Mouse (Mus musculus) thymus, postnatal 14 days (tissue): ENCODE results near the gene A830031A19Rik.

Source experiments
- DNase-seq: peaks from one replicate; pipeline ENCODE4 v3.0.0; 2021

Gene A830031A19Rik

DNA sequence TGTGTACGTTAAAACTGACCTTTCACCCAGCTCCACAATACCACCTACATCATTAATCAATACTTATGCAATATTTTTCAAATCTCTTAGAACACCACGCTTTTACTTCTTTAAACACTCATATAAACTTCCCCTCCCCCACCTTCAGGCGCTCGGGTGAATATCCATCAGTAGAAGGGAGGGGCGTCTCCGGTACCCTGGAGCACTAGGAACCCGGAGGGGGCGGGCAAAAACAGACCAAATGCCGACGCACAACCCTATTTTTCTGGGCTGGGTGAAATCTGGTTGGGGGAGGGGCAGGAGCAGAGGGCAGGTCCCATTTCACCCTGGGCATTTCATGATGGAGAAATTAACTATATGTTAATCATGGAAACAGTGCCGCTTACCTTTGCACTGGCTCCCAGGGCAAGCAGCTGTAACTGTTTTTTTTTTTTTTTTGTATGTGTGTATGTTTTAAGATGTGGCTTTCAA is at the start of gene A830031A19Rik:
A830031A19Rik (minus strand) TSS at position 421 of the 471 bp plus-strand sequence.
- DNase-seq: peak; percentile 19

DNA sequence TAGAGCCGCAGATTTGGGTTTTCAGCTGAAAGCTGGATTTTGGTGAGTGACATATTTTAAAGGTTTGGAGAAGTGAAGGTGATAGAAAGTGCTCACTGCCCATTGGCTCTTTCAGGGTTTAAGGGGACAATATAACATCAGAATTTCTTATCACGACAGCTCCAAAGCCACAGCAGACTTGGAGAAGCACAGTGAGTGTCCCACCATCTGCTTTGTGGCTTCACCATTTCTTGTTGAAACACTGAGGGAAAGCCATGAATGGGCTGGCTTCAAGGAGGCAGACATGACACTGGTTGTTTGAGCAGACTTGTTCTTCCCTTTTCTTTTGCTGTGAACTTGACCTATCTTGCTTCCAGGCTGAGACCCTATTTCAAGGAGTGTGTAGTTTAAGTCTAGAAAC is 49.1 kb upstream of the A830031A19Rik start:
- DNase-seq: no peak

DNA sequence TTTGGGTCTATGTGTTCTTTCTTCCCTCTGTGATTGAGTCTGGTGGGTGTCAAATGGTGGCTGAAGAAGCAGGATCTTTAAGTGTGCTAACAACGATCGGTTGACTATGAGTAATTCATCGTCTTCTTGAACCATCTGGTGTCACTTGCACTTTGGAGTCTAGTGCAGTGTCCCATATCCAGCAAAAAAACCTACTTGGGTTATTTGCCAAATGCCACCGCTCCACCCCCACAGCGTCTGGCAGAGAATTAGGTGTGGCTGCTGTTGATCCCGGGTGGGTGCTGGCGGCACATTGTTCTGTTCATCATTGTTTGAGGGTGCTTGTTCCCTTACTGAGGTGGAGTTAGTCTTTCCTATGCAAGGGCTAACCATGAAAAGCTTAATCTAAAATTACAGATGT is 48.0 kb upstream of the A830031A19Rik start:
- DNase-seq: no peak

DNA sequence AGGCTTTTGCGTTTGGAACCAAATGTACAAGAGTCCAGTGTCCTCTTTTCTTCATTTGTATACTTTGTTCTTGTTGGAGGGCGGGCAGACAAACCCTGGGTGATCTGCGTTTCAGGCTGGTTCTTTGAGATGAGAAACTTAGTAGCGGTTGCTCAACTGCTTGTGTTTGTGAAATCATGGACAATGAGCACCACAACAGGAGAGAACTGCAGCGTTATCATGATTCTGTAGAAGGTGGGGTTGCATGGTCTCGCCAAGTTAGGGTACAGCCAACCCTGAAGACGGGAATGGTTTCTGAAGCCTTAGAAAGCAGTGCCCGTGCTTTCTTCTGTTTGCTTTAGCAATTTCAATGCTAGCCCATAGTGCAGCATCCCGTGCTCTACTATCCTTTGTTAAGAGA is 46.3 kb upstream of the A830031A19Rik start:
- no peak for DNase-seq

DNA sequence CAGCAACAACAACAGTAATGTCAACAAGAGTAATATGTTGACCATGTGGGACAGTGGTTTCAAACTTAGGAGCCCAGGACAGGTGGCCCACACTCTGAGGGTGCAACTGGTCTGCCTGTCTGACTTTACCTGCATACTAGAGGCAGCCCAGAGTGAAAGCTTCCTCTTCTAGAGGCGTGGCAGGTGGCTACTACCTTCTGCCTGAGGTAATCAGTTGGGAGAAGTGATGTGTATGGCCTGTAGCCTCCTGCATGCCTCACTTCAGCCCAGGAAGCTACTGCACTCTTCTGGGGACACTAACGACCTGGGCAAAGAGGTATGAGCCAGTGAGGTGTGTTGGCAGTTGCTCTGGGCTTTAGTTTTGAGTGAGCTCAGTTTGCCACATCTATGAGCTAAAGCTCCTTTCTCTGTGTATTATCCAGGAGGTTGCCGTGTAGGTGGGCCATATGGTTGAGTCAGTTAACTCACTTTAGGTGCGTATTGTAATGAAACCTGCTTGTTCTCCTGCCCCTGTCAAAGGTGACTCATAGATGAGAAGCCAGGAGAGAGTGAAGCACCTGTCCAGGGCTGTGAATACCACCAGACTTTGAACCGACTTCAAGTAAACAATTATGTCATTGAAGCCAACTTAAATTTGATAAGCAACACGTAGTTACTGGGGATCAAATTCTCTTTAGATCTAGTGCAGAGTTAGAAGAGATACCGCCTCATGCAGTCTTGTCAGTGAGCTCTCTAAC is 41.9 kb upstream of the A830031A19Rik start:
- no peak for DNase-seq

DNA sequence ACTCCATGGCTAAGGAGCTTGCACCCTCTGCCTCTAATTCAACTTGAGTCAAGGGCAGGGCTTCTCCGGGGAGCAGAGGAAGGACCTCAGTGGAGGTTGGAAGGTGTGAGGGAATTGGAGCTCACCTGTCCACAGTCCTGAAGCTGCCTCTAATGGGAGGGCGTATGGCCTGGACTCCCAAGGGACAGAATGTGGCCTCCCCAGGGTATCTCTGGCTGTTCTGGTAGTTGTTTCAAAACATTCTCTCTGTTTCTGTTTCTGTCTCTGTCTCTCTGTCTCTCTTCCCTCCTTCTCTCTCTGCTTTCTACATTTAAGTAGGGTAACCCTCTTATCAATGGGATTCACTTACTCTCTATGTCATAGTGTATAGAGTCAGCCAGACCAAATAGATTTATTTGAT is 41.2 kb upstream of the A830031A19Rik start:
- no peak for DNase-seq

DNA sequence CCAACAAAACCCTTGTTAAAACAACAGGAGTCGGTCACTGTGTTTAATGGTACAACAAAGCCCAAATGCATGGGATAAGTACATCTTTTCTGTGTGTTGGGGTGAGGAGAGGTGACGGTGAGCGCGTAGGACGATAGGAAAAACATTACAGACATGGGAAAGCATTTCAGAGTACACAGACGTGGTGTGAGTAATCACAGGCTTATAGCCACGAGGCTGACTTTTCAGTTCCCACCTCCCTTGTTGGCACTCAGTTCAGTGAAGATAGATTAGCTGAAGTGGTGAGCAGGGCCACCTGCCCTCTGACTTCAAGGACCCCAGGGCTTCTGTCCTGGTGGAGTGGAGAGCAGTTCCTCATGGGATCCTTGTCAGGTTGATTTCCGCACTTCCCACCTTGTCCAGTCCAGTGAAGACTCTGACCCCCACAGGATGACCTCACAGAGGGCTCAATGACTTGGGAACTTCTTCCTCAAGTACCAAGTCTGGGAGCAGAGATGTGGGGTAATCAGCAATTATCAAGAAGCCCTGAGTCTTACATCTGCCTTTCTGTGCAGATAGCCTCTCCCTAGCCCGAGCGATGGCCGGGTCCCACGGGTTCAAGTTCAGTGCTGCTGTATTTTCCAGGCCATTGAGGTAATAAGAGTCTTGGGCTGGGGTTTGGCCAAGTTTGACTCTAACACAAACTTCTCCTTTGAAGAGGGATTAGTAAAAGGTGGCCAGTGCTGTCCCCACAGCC is 40.3 kb upstream of the A830031A19Rik start:
- DNase-seq: no peak

DNA sequence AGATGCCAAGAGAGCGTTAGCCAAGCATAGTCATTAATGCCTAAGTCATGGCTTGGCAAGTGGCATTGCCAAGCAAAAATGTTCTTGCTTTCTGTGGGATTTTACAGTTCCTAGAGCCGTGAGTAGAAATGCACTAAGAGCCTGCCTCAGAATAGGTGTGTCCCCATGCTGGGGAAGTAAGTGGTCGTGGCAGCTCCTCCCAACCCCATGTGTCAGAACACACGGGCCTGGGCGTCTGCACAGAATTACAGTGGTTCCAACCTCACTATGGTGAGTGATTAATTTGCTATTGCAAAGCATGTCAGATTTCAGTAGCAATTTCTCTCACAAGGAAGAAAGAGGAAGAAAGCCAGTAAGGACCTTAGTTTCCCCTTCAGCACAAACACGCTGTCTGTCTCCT is 36.9 kb upstream of the A830031A19Rik start:
- DNase-seq: no peak

DNA sequence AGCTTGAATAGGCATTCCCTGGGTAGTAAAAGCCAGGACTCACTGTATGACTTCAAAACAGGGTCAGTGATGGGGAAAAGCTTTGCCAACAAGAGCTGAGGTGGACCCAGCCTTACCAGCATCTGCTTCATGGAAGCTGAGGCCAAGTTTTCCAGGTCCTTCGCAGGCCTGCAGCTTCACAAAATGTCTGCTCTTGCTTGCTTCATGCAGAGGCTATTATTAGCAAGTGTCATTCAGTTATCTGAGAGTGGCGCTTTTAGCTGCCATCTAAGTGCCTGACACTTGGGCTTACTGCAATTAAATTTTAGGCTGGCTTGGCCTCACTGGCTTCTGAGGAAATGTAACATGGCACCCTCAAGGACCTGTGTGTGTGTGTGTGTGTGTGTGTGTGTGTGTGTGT is 35.3 kb upstream of the A830031A19Rik start:
- no peak for DNase-seq

DNA sequence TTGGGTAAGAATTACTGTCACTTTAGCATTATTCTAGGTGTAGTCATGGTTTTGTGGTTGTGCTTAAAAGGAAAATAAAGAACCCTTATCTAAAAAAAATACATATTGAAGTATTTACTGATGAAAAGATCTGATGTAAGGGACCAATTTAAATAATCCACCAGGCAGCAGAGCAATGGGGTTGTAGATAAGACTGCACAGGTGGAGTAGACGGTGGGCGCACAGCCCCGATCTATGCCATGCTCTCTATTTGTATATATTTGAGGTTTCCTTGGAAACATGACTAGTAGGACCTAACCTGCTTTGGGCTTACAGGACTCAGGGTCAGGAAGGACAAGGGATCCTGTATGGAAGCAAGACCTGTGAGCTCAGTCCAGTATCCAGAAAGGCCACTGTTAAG is 34.5 kb upstream of the A830031A19Rik start:
- no peak for DNase-seq

DNA sequence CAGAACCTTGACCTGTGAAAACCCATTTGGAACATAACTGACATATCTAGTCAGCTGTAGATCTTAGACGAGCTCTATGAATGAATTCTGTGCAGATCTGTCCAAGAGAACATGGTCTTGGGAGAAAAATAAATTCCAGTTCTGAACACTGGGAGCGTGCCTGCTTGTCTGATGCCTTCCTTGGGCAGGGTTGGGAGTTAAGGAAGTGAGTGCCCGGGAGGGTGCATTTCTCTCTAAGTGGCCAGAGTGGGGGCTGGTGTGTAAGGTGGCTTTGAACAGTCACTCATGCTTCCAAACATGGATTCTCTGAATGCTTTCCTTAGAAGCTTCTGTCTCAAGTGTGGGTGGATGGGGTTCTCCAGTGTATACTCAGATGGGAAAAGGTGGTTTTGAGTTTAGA is 34.1 kb upstream of the A830031A19Rik start:
- DNase-seq: no peak

DNA sequence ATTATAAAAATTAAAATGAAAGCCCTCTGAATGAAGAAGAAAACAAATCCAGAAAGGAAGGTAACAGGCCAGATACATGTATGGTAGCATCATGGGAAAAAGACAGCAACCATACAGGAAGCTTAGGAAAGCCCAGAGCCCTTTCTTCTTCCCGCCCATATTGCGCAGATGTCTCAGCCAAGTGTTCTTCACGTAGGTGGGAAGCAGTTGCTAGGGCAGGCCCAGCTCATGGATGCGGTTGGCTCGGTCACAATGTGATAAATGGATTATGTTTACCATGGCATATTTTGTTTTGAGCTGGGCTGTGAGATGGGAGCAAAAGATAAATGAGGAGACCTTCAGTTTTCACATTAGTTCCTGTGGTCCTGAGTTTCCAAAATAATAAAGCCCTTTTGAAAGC is 32.6 kb upstream of the A830031A19Rik start:
- no peak for DNase-seq

DNA sequence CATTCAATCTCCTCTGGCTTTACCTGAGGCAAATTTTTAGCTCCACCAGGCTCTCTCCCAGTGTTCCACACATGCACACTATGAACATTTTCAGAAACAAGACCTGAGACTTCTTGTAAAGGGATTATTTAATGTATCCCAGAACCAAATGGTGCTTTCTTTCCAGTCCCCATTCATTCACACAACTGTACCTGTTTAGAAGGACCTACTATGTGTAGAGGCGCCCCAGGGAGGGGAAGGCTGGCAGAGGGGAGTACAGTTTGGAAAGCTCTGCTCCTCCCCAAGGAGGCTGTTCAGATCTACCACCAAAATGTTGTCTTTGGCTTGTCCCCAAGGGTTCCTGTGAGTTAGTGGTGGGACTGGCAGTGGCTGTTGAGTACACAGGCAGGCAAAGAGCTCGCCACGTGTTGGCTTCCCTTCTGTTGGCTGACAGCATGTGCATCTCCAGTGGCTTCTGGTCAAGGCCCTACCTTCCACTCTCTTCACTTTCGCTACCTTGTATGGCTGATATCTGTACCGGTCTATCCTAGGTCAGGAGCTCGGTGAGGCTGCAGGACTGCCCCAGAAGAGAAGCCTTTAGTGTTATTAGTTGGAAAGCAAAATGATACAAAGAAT is 28.4 kb upstream of the A830031A19Rik start:
- DNase-seq: no peak

DNA sequence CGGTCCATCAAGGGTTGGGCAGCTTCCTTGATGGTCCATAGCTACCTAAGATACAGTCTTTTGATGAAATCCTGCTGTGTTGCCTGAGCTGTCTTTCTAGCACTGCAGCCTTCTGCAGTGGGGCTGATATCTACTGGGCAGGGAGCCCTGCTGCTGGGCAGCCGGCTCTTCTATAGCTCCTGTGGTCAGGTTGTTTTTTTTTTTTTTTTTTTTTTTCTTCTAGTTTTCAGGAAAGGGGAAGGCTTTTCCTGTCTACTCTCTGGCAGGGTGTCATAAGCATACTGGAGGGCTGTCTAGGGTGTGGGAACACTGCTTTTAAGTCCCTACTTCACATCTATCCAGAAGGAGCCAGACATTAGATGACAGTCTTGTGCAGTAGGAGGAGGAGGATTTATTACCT is 27.5 kb upstream of the A830031A19Rik start:
- DNase-seq: no peak

DNA sequence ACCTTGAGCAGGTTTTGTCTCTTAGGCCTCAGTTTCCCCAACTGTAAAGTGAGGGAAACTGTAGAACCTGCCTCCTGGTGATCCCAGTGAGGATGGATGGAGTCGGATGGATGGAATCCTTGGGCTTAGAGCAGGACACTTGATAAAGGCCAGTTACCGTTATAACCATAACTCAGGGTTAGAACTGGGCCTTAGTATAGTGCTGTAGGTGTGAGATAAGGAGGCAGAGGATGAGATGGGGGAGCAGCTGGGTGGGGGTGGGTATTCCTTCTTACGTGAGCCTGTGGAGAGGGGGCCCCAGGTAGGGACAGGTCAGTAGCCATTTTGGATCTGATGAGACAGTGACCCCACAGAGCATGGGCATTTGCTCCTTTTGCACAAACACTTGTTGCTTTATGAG is 26.8 kb upstream of the A830031A19Rik start:
- no peak for DNase-seq

DNA sequence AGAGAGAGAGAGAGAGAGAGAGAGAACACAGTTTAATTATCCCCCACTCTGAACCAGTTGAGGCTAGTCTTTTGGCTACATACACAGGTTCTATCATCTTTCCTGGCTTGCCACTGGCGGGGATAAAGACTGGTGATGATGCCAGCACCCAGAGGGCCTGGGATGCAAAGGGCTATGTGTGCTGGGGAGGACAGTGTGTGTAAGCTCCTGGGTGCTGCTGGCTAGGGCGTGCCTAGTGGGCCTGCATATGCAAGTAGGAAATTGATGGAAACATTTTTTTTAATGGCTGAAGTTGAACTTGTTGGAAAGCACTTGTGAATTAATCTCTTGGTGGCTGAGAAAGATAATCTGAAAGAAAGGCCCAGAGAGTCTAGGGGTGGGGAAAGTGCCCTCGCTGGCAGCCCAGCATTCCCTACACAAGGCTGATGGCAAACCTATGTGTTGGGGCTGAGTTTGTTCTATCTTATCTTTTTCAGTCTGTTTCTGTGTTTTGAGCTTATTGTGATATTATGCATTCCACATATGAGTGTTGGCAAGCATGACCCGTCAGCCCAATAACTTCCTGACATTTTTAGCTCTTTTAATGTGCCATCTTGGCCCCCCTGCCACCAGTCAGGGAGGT is 25.7 kb upstream of the A830031A19Rik start:
- DNase-seq: no peak

DNA sequence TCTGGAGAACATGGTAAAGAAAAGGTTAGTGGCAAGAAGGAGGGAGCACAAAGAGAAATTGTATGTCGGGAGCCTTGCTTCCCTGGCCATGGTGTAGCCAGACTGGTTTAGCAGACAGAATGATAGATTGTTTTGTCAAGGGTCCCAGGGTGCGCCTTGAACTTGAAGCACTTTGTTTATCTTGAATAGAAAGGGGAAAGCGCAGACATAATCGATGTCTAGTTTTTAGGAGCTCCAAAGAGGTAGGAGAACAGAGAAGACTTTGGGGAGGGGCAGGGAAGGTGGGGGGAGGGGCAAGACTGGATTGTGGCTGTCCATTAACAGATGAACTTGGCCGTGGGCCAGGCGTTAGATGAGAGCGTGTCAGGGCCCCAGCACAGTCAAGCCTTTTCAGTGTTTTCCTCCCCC is 25.0 kb upstream of the A830031A19Rik start:
- DNase-seq: no peak

DNA sequence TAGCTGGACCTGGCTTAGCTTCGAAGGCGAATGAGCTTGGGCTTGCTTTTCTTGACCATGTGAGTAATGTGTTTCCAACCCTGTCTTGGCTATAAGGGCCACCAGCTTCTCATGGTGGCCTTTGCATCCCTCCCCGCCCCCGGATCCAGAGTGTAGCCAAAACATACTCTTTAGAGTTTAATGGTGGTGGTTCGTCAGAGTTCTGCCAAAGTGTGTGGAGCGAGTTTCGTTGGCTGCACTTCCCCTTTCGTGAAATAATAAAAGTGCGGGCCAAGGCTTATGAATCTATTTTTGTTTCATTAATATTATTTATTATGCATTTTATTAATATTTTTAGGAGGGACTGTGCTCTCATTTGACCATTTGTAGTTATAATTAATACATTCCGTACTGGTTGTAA is 24.4 kb upstream of the A830031A19Rik start:
- no peak for DNase-seq

DNA sequence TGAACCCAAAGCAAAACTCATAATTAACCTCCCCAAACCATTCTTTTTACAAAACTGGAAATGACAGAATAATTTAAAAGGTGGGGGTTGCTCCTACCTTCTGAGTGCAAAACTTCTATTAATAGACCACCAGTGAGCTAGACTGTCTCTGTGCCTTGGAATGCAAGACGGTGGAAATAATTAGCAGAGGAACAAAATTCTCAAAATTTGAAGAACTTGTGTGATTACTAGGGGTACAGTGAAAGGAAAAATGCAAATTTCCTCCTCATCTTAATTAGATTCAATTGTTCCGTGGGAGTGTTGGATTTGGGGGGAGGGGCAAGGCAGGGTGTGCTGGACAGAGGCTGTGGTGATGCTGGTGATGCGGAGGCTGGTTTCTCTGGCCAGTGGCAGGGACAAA is 23.8 kb upstream of the A830031A19Rik start:
- DNase-seq: no peak

DNA sequence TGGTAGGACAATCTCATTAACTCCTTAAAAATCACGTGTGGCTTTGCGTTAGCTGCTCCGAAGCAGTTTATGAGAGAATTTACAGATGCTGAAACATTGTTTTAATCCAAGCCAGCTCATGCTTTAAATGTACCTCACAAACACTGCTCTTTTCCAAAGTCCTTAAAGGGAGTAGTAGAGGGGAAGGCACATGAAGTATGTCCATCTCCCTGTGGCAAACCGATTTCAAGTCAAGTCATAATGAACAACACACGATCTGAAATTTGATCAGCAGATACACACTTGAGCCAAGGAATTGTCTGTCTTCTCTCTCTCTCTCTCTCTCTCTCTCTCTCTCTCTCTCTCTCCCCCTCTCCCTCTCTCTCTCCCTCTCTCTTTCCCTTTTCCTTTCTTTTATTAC is 23.2 kb upstream of the A830031A19Rik start:
- no peak for DNase-seq

DNA sequence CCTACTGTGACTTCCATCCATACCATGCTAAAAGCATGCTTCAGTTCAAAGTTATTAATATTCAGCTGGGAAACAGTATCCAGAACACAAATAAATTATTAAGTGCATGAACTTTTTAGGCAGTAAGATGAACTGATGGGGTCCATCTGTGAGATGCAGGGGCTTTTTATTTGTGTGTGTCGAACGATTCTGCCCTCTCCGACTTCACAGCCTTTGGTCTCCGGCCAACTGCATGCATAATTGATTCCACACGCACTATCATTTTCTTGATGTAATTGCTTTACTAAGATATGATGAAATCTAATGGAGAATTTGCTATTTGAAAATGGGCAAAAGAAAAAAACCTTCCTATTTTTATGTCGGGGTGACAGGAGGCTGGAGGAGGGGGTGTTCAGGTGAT is 22.2 kb upstream of the A830031A19Rik start:
- DNase-seq: no peak

DNA sequence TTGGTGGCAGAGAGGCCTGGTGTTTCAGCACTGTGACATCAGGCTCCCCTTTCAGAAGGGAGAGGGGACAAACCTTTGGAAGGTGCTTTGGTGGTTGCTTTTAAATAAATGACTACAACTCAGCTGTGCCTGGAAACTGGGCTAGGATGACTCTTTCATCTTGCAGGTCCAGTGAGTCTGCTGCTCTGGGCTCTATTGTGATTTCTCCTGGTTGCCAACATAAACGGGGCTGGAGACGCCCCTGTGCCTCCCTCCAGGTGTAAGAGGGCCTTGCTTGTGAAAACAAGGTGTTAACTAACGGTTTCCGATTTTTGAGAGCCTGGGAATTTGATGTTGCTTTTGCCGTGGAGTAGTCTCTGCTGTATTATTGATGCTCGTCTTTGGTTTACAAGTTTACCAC is 21.6 kb upstream of the A830031A19Rik start:
- DNase-seq: no peak

DNA sequence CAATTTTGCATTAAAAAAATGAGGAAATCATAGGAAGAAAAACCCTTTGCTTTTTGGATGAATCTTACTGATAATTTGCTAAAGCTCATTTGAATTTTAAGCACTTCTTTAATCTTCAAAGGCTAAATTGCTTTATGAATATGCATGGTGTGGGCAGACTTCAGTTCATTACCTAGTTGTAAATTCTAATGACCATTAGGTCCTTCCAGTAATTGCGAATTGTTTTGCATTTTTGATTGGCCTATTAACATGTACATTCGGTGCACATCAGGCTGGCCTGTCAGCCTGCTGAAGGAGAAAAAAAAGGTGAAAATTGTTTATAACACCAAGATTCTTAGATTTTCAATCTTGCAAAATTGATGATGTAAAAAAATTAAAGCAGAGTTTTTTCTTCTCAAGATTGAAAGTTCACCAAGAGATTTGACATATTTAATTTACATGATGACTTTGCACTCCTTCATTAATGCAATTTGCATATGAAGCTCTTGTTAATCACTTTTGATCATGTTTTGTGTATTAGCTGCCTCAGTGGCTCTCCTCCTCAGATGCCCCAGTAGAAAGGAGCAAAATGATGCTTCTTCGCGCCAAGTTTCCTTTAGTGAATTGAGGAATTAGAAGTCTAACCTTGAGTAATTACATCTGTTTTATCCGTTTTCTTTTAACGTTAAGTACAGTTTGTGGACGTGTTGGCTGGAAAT is 21.0 kb upstream of the A830031A19Rik start:
- DNase-seq: no peak
